Mouse (Mus musculus) adrenal gland, adult (tissue): ENCODE results near the gene Olfr1340.
A peak's percentile ranks its signal among the peaks of the same experiment; 100 is the strongest.

Source experiments
- DNase-seq, 2 experiments: peaks; one replicate each; pipeline ENCODE4 v3.0.0; 2022 to 2023; ENCODE audit warnings: low spot score in 1 of 2; ENCODE audit not compliant: inconsistent age in 2 of 2

The Olfr1340 gene

GRCm38 (mm10) chr4:118719838-118720237, at the start of gene Olfr1340:
Gene Olfr1340 (plus strand): TSS chr4:118720138.
- no peak for DNase-seq

GRCm38 (mm10) chr4:118687086-118687485, 32.9 kb upstream of the Olfr1340 start:
- no peak for DNase-seq

- no peak for DNase-seq
Observed at GRCm38 (mm10) chr4:118692412-118692973, 27.4 kb upstream of the Olfr1340 start, which contains the start of gene Olfr1342. Gene Olfr1342 (minus strand): TSS chr4:118692756.

- no peak for DNase-seq
Observed at GRCm38 (mm10) chr4:118693812-118694211, 26.1 kb upstream of the Olfr1340 start.

- no peak for DNase-seq
Observed at GRCm38 (mm10) chr4:118703223-118703622, 16.7 kb upstream of the Olfr1340 start, which contains the start of gene Olfr1341. Gene Olfr1341 (plus strand): TSS chr4:118703523.

- no peak for DNase-seq
Observed at GRCm38 (mm10) chr4:118708086-118708485, 11.9 kb upstream of the Olfr1340 start.

GRCm38 (mm10) chr4:118711656-118712055, 8.3 kb upstream of the Olfr1340 start:
- DNase-seq, result no peak

- DNase-seq, result peak; percentile 4 to 35
Observed at GRCm38 (mm10) chr4:118721742-118722483, 2.0 kb downstream of the Olfr1340 start.

GRCm38 (mm10) chr4:118731875-118732274, 11.9 kb downstream of the Olfr1340 start, which contains the start of gene Olfr1339:
Gene Olfr1339 (plus strand): TSS chr4:118732175.
- no peak for DNase-seq

GRCm38 (mm10) chr4:118739574-118739973, 19.6 kb downstream of the Olfr1340 start:
- DNase-seq, result no peak

- DNase-seq, result no peak
Observed at GRCm38 (mm10) chr4:118740988-118741698, 21.2 kb downstream of the Olfr1340 start.

- DNase-seq, result no peak
Observed at GRCm38 (mm10) chr4:118741881-118742280, 21.9 kb downstream of the Olfr1340 start.

- no peak for DNase-seq
Observed at GRCm38 (mm10) chr4:118758637-118759036, 38.7 kb downstream of the Olfr1340 start, which contains the start of gene Olfr1338. Gene Olfr1338 (minus strand): TSS chr4:118758737.
